Mouse (Mus musculus) intestine, embryonic 14.5 days (tissue): Measurements from ENCODE around the gene Col4a3. TPM values are rescaled to one million over a fixed set of nuclear protein-coding genes. Genes with fewer than 3 reads are reported as not detected.

Experiments
- ATAC-seq: fragments of 200-750 bp; cut with Nextera tagmentation; replicated peaks from 2 replicates; pipeline ENCODE4 v1.8.0; 2017; ENCODE audit warnings: low read depth, moderate number of reproducible peaks, moderate TSS enrichment, moderate library complexity; ENCODE audit not compliant: low FRiP score, low TSS enrichment
- DNase-seq: peaks from one replicate; pipeline ENCODE4 v3.0.0-alpha.2; 2018; ENCODE audit warnings: low spot score
- H3K27ac ChIP-seq: fragments of 300-500 bp; sonication (generic); 2 replicates; pipeline ENCODE4 v1.5.1; 2014; ENCODE audit warnings: low read depth, mild to moderate bottlenecking, control low read depth
- H3K27me3 ChIP-seq: fragments of 300-500 bp; sonication (generic); replicated peaks from 2 replicates; pipeline ENCODE4 v1.6.1; 2014; ENCODE audit warnings: low read length, control low read depth; ENCODE audit not compliant: control insufficient read depth, insufficient read depth
- H3K36me3 ChIP-seq: fragments of 300-500 bp; sonication (generic); 2 replicates; pipeline ENCODE4 v1.6.1; 2014; ENCODE audit warnings: low read length, control low read depth; ENCODE audit not compliant: control insufficient read depth, insufficient read depth
- H3K4me1 ChIP-seq: fragments of 300-500 bp; sonication (generic); replicated peaks from 2 replicates; pipeline ENCODE4 v1.6.1; 2014; ENCODE audit warnings: low read length, control low read depth, mixed read lengths; ENCODE audit not compliant: control insufficient read depth, insufficient read depth
- H3K4me2 ChIP-seq: fragments of 300-500 bp; sonication (generic); 2 replicates; pipeline ENCODE4 v1.6.1; 2014; ENCODE audit warnings: low read length
- H3K4me3 ChIP-seq: fragments of 300-500 bp; sonication (generic); 2 replicates; pipeline ENCODE4 v1.5.1; 2014; ENCODE audit warnings: low read depth, low read length, control low read depth, mixed read lengths
- H3K9ac ChIP-seq: fragments of 300-500 bp; sonication (generic); 2 replicates; pipeline ENCODE4 v1.6.1; 2014; ENCODE audit warnings: mild to moderate bottlenecking, low read length
- H3K9me3 ChIP-seq: fragments of 300-500 bp; sonication (generic); 2 replicates; pipeline ENCODE4 v1.6.1; 2016; ENCODE audit warnings: low read length, control low read depth; ENCODE audit not compliant: control insufficient read depth
- WGBS: fragments of 180-500 bp; shearing (Covaris S2); extraction: QIAGEN DNeasy Blood & Tissue Kit; methylation state at CpG from one replicate; pipeline ENCODE4 v1.1.7; 2014; 5-methylcytosine and 5-hydroxymethylcytosine counted together
- polyA plus RNA-seq: library from polyadenylated mRNA; unstranded; fragments of >200 nt; fragmentation: Nextera tagmentation; extraction: Ambion mirVana; gene quantifications from 2 replicates; pipeline ENCODE4 v1.2.1, GENCODE M21; 2014

The Col4a3 gene
- polyA plus RNA-seq, 1 experiment from 2014 or later, result 0.20 TPM

DNA sequence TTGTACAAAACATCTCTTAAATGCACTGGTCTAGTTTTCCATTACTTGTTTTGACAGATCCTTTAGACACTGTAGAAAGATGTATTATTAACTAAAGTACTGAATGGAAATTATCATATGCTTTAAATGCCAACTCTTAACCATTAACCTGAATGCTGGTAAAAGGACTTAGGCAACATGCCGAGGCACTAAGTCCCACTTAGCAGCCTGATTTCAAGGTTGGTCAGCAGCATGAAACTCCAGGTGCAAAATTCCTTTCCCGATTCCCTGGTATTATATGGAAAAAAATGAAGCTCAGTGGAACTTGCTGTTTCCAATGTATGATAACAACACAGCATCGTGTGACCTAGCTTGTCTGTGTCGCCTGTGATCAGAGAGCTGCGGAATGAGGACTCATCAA is 31.9 kb downstream of the Col4a3 start:
- no peaks in the 10 kb centered on the region for H3K27me3 ChIP-seq
- no peaks in the 10 kb centered on the region for H3K36me3 ChIP-seq
- no peaks in the 10 kb centered on the region for H3K4me1 ChIP-seq
- no peak overlapping the region for H3K4me3 ChIP-seq
- no peak for DNase-seq
- H3K9me3 ChIP-seq, result no peaks in the 10 kb centered on the region
- WGBS, result 84% methylated on average over 5 of the region's 5 CpGs
- no peak overlapping the region for H3K9ac ChIP-seq
- ATAC-seq, result no peak
- H3K4me2 ChIP-seq, result no peak overlapping the region
- H3K27ac ChIP-seq, result no peak overlapping the region

DNA sequence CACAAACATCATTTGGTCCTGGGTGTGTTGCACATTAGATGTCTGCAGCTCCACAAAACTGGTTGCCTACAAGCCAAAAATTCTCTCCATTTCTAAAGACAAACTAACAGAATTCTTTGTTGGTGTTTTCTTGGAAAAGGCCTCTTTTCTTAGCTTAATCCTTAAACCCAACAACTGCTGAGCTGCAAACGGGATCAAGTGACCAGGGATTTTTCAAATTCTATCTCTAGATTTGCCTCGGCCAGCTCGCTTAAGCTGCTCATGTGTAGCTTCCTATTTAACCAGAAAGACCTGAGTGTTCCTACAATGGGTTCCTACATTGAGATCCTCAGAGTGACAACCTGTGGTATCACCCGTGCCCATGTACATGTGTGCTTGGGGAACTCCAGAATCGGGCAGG is 33.3 kb downstream of the Col4a3 start:
- no peaks in the 10 kb centered on the region for H3K9me3 ChIP-seq
- no peak for ATAC-seq
- H3K27me3 ChIP-seq, result no peaks in the 10 kb centered on the region
- H3K9ac ChIP-seq, result no peak overlapping the region
- DNase-seq, result no peak
- no peaks in the 10 kb centered on the region for H3K4me1 ChIP-seq
- H3K36me3 ChIP-seq, result no peaks in the 10 kb centered on the region
- H3K4me2 ChIP-seq, result no peak overlapping the region
- no peak overlapping the region for H3K4me3 ChIP-seq
- 85% methylated on average over 5 of the region's 5 CpGs for WGBS
- no peak overlapping the region for H3K27ac ChIP-seq

DNA sequence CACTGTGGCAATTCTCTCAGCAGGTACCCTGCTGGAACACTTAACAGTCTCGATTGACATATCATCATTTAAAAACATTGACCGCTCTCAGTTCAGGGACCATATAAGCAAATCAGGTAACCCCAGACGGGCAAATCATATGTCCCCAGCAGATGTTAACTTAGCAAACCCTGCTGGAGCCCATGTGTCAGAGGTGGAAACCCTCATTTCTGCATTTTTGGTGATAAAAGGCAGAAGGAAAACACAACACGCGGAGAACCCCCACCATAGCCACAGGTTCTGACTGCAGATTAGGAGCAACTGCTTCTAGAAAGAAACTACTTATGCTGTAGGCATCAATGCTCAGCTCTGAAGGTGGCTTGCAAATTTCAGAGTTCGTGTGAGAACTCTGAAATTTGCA is 38.2 kb downstream of the Col4a3 start:
- DNase-seq (no peak), ATAC-seq (no peak)
- H3K9ac ChIP-seq, result no peak overlapping the region
- H3K9me3 ChIP-seq, result no peaks in the 10 kb centered on the region
- 75% methylated on average over 6 of the region's 6 CpGs for WGBS
- H3K27ac ChIP-seq, result no peak overlapping the region
- H3K4me2 ChIP-seq, result no peak overlapping the region
- H3K4me3 ChIP-seq, result no peak overlapping the region
- H3K4me1 ChIP-seq, result no peaks in the 10 kb centered on the region
- no peaks in the 10 kb centered on the region for H3K27me3 ChIP-seq
- no peaks in the 10 kb centered on the region for H3K36me3 ChIP-seq

- no peak overlapping the region for H3K4me3 ChIP-seq
- H3K9me3 ChIP-seq, result no peaks in the 10 kb centered on the region
- 76% methylated on average over 2 of the region's 2 CpGs for WGBS
- no peak overlapping the region for H3K4me2 ChIP-seq
- H3K9ac ChIP-seq, result no peak overlapping the region
- DNase-seq, result no peak
- no peak for ATAC-seq
- H3K4me1 ChIP-seq, result no peaks in the 10 kb centered on the region
- no peaks in the 10 kb centered on the region for H3K27me3 ChIP-seq
- no peaks in the 10 kb centered on the region for H3K36me3 ChIP-seq
- H3K27ac ChIP-seq, result no peak overlapping the region
Observed at GRCm38 (mm10) chr1:82625474-82625873, 38.8 kb downstream of the Col4a3 start.

GRCm38 (mm10) chr1:82627652-82628051 is 40.9 kb downstream of the Col4a3 start:
- no peak for ATAC-seq
- no peak for DNase-seq
- Histone ChIP-seq H3K4me2 (no peak overlapping the region), H3K36me3 (no peaks in the 10 kb centered on the region), H3K9me3 (no peaks in the 10 kb centered on the region), H3K4me1 (no peaks in the 10 kb centered on the region), H3K9ac (no peak overlapping the region), H3K27me3 (no peaks in the 10 kb centered on the region), H3K27ac (no peak overlapping the region), H3K4me3 (no peak overlapping the region)
- 58% methylated on average over 4 of the region's 4 CpGs for WGBS

- ATAC-seq (no peak), DNase-seq (no peak)
- H3K27me3 ChIP-seq, result no peaks in the 10 kb centered on the region
- H3K9ac ChIP-seq, result no peak overlapping the region
- H3K4me3 ChIP-seq, result no peak overlapping the region
- H3K4me2 ChIP-seq, result no peak overlapping the region
- H3K9me3 ChIP-seq, result no peaks in the 10 kb centered on the region
- no peaks in the 10 kb centered on the region for H3K36me3 ChIP-seq
- H3K27ac ChIP-seq, result no peak overlapping the region
- 80% methylated on average over 5 of the region's 5 CpGs for WGBS
- H3K4me1 ChIP-seq, result no peaks in the 10 kb centered on the region
Observed at GRCm38 (mm10) chr1:82629495-82629894, 42.8 kb downstream of the Col4a3 start.

- Histone ChIP-seq H3K36me3 (no peaks in the 10 kb centered on the region), H3K27ac (no peak overlapping the region), H3K4me3 (no peak overlapping the region), H3K9me3 (no peaks in the 10 kb centered on the region), H3K9ac (no peak overlapping the region), H3K27me3 (no peaks in the 10 kb centered on the region), H3K4me1 (no peaks in the 10 kb centered on the region), H3K4me2 (no peak overlapping the region)
- ATAC-seq (no peak), DNase-seq (no peak)
- 61% methylated on average over 6 of the region's 6 CpGs for WGBS
Observed at GRCm38 (mm10) chr1:82631169-82631792, 44.6 kb downstream of the Col4a3 start.

DNA sequence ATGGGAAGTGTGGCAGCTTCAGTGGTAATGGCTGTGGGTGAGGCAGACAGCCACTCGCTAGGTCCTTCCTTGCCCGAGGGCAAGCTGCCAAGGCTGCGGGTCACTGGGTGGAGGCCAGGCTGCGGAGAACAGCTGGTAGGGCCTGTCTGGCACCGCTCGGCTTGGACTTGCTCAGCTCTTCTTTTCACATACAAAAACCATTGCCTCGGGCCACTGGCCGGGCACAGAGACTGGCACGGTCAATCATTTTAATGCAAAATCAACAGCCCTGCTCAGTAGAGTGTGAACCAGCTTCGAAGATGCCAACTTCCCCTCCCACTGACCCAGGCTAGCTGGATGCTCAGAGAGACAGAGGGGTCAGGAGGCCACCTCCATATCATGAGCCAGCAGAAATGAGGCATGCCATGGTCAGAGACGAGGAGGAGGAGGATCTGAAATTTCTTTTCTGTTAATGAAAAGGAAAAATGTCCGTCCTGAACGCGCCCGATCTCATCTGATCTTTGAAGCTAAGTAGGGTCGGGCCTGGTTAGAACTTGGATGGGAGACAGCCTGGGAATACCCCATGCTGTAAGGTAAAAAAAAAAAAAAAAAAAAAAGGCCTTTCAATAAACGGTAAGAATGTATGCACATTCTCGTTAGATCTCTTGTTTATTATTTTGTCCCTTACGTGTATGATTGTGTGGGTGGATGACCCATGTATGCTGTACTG is 48.0 kb downstream of the Col4a3 start:
- no peaks in the 10 kb centered on the region for H3K4me1 ChIP-seq
- H3K27ac ChIP-seq, result no peak overlapping the region
- H3K9ac ChIP-seq, result no peak overlapping the region
- no peaks in the 10 kb centered on the region for H3K9me3 ChIP-seq
- ATAC-seq (no peak), DNase-seq (no peak)
- 87% methylated on average over 19 of the region's 19 CpGs for WGBS
- H3K4me2 ChIP-seq, result no peak overlapping the region
- H3K4me3 ChIP-seq, result no peak overlapping the region
- H3K36me3 ChIP-seq, result no peaks in the 10 kb centered on the region
- no peaks in the 10 kb centered on the region for H3K27me3 ChIP-seq

- ATAC-seq, result no peak
- Histone ChIP-seq H3K9me3 (no peaks in the 10 kb centered on the region), H3K27ac (no peak overlapping the region), H3K27me3 (no peaks in the 10 kb centered on the region), H3K4me2 (no peak overlapping the region), H3K36me3 (no peaks in the 10 kb centered on the region), H3K4me1 (no peaks in the 10 kb centered on the region), H3K4me3 (no peak overlapping the region), H3K9ac (no peak overlapping the region)
- no peak for DNase-seq
- WGBS, result 77% methylated on average over 5 of the region's 9 CpGs
Observed at GRCm38 (mm10) chr1:82635254-82635620, 48.5 kb downstream of the Col4a3 start.
